Mouse (Mus musculus) MEL (cell line): ENCODE results near the gene Inpp5k. TPM values are rescaled to one million over a fixed set of nuclear protein-coding genes. Genes with fewer than 3 reads are reported as not detected.

Source experiments
- DNase-seq: peaks from one replicate; pipeline ENCODE4 v3.0.0; 2011; ENCODE audit warnings: low read depth, low spot score
- H3K27ac ChIP-seq: 2 replicates; pipeline ENCODE4 v1.5.1; 2012; ENCODE audit warnings: low read depth, mild to moderate bottlenecking, control low read depth, low read length, moderate library complexity; ENCODE audit not compliant: control insufficient read depth
- H3K27me3 ChIP-seq, 2 experiments: fragments of 150-350 bp in 1 of 2; sonication (generic) in 1 of 2; 2 replicates each; pipeline ENCODE4 v1.6.1; 2012; ENCODE audit warnings: low read length in 2 of 2, mild to moderate bottlenecking in 2 of 2, improper control_type of control experiment in 1 of 2, moderate library complexity in 1 of 2; ENCODE audit not compliant: insufficient read depth in 2 of 2, control insufficient read depth in 1 of 2
- H3K36me3 ChIP-seq, 2 experiments: 2 replicates each; pipeline ENCODE4 v1.6.1; 2012 to 2014; ENCODE audit warnings: low read length in 2 of 2, improper control_type of control experiment in 1 of 2, inconsistent platforms in 1 of 2, mild to moderate bottlenecking in 1 of 2; ENCODE audit not compliant: insufficient read depth in 2 of 2, control insufficient read depth in 1 of 2
- H3K4me1 ChIP-seq, 2 experiments: fragments of 150-350 bp in 1 of 2; sonication (generic) in 1 of 2; 2 replicates each; pipeline ENCODE4 v1.6.1; 2012; ENCODE audit warnings: low read length in 2 of 2, improper control_type of control experiment in 1 of 2, mild to moderate bottlenecking in 1 of 2; ENCODE audit not compliant: insufficient read depth in 2 of 2, control insufficient read depth in 1 of 2
- H3K4me3 ChIP-seq, 2 experiments: fragments of 150-350 bp in 1 of 2; sonication (generic) in 1 of 2; 2 replicates each; pipeline ENCODE4 v1.5.1; 2012; ENCODE audit warnings: low read depth in 2 of 2, low read length in 2 of 2, mild to moderate bottlenecking in 2 of 2, moderate library complexity in 2 of 2, control low read depth in 1 of 2, improper control_type of control experiment in 1 of 2; ENCODE audit not compliant: control insufficient read depth in 1 of 2, insufficient read depth in 1 of 2
- H3K79me2 ChIP-seq: 2 replicates; pipeline ENCODE4 v1.6.1; 2012; ENCODE audit warnings: mild to moderate bottlenecking, low read length, moderate library complexity; ENCODE audit not compliant: control insufficient read depth, poor library complexity, insufficient read depth
- H3K9ac ChIP-seq: 2 replicates; pipeline ENCODE4 v1.6.1; 2012; ENCODE audit warnings: low read depth, mild to moderate bottlenecking, control low read depth, low read length, moderate library complexity; ENCODE audit not compliant: control insufficient read depth, poor library complexity, severe bottlenecking
- H3K9me3 ChIP-seq: fragments of 150-350 bp; sonication (generic); replicated peaks from 2 replicates; pipeline ENCODE4 v1.6.1; 2012; ENCODE audit warnings: mild to moderate bottlenecking, low read length, improper control_type of control experiment, moderate library complexity; ENCODE audit not compliant: insufficient read depth
- ETS1 ChIP-seq: IDR thresholded peaks from 2 replicates; pipeline ENCODE4 v1.6.1; 2012; ENCODE audit warnings: low read depth, mild to moderate bottlenecking, inconsistent platforms, low read length, improper control_type of control experiment, moderate library complexity
- GABPA ChIP-seq: IDR thresholded peaks from 2 replicates; pipeline ENCODE4 v1.6.1; 2012; ENCODE audit warnings: low read depth, mild to moderate bottlenecking, inconsistent platforms, low read length, improper control_type of control experiment, moderate library complexity
- HCFC1 ChIP-seq: IDR thresholded peaks from 2 replicates; pipeline ENCODE4 v1.6.1; 2012; ENCODE audit warnings: low read depth, mild to moderate bottlenecking, inconsistent platforms, low read length, improper control_type of control experiment, moderate library complexity
- KAT2A ChIP-seq: conservative IDR thresholded peaks from 2 replicates; pipeline ENCODE4 v1.6.1; 2012; ENCODE audit warnings: low read depth, low read length, improper control_type of control experiment, inconsistent platforms
- MAFK ChIP-seq: IDR thresholded peaks from 2 replicates; pipeline ENCODE4 v1.6.1; 2011; ENCODE audit warnings: low read depth, mild to moderate bottlenecking, low read length, improper control_type of control experiment, borderline replicate concordance
- NRF1 ChIP-seq: IDR thresholded peaks from 2 replicates; pipeline ENCODE4 v1.6.1; 2014; ENCODE audit warnings: low read depth, mild to moderate bottlenecking, inconsistent platforms, low read length, improper control_type of control experiment, moderate library complexity; ENCODE audit not compliant: poor library complexity, insufficient read depth, severe bottlenecking
- POLR2A ChIP-seq, 2 experiments: IDR thresholded peaks; 2 replicates each; pipeline ENCODE4 v1.6.1; 2011 to 2012; ENCODE audit warnings: low read length in 2 of 2, mild to moderate bottlenecking in 2 of 2, control low read depth in 1 of 2, improper control_type of control experiment in 1 of 2, low read depth in 1 of 2, moderate library complexity in 1 of 2; ENCODE audit not compliant: control insufficient read depth in 1 of 2, insufficient read depth in 1 of 2, poor library complexity in 1 of 2
- TCF12 ChIP-seq: IDR thresholded peaks from 2 replicates; pipeline ENCODE4 v1.6.1; 2014; ENCODE audit warnings: low read depth, mild to moderate bottlenecking, inconsistent platforms, low read length, improper control_type of control experiment, moderate library complexity
- USF2 ChIP-seq, 2 experiments: IDR thresholded peaks; 2 replicates each; pipeline ENCODE4 v1.6.1; 2011 to 2012; ENCODE audit warnings: improper control_type of control experiment in 2 of 2, low read length in 2 of 2, borderline replicate concordance in 1 of 2, inconsistent platforms in 1 of 2, low read depth in 1 of 2, mild to moderate bottlenecking in 1 of 2; ENCODE audit not compliant: insufficient read depth in 1 of 2
- ZKSCAN1 ChIP-seq: IDR thresholded peaks from 2 replicates; pipeline ENCODE4 v1.6.1; 2012; ENCODE audit warnings: low read depth, mild to moderate bottlenecking, inconsistent platforms, low read length, improper control_type of control experiment, moderate library complexity
- polyA plus RNA-seq, 2 experiments: library from polyadenylated mRNA; stranded (reverse) in 1 of 2; unstranded in 1 of 2; fragments of >175 nt in 1 of 2; fragments of >200 nt in 1 of 2; gene quantifications; 2 replicates each; pipeline versions ENCODE4 v1.2.1 to v1.2.4; 2012; ENCODE audit warnings: low replicate concordance in 2 of 2, low read depth in 1 of 2; ENCODE audit not compliant: insufficient read length in 2 of 2, insufficient read depth in 1 of 2, missing spikeins in 1 of 2
- total RNA-seq: library from RNA; depleted of rRNA; stranded (reverse); fragments of 300-350 nt; gene quantifications from 2 replicates; pipeline ENCODE4 v1.2.3, GENCODE M21; 2012

Inpp5k gene
- total and polyA plus RNA-seq, 3 experiments = 15.2 to 28.7 TPM; not detected in 1

- H3K9ac ChIP-seq = no peak overlapping the region
- peaks cover 0 to 8% of the 10 kb centered on the region in 2 experiments; a peak in 2 of 4 replicates for H3K36me3 ChIP-seq
- no peaks in the 10 kb centered on the region for H3K27me3 ChIP-seq
- H3K79me2 ChIP-seq = no peaks in the 10 kb centered on the region
- no peak overlapping the region for H3K27ac ChIP-seq
- TF ChIP-seq GABPA (no peak), MAFK (no peak), TCF12 (no peak), ZKSCAN1 (no peak), KAT2A (no peak), USF2 (IDR thresholded peaks at IDR 0.05; ENCODE audit: borderline replicate concordance in 1 of 2, insufficient read depth in 1 of 2, low read depth in 1 of 2, low read length in 2 of 2) (no peak), NRF1 (no peak), HCFC1 (no peak)
- no peaks in the 10 kb centered on the region for H3K4me1 ChIP-seq
- H3K4me3 ChIP-seq = no peak overlapping the region
- no peaks in the 10 kb centered on the region for H3K9me3 ChIP-seq
- no peak for DNase-seq
Measured at GRCm38 (mm10) chr11:75662131-75662530, 31.3 kb downstream of the Inpp5k start.

GRCm38 (mm10) chr11:75666296-75666695 is 35.5 kb downstream of the Inpp5k start:
- H3K36me3 ChIP-seq = peaks cover 0 to 5% of the 10 kb centered on the region in 2 experiments; a peak in 2 of 4 replicates
- H3K4me1 ChIP-seq = no peaks in the 10 kb centered on the region; a peak in 1 of 4 replicates

GRCm38 (mm10) chr11:75668621-75669020 is 37.8 kb downstream of the Inpp5k start:
- Histone ChIP-seq H3K4me3 (no peak overlapping the region), H3K9me3 (no peaks in the 10 kb centered on the region), H3K27me3 (no peaks in the 10 kb centered on the region)
- DNase-seq = peak; percentile 62
- TF ChIP-seq ETS1 = no peak
- TF ChIP-seq, all 39 proteins: peak for 0
- no peaks in the 10 kb centered on the region; a peak in 1 of 4 replicates for H3K4me1 ChIP-seq
- no peak overlapping the region for H3K27ac ChIP-seq
- H3K36me3 ChIP-seq = peaks cover 0 to 3% of the 10 kb centered on the region in 2 experiments; a peak in 1 of 4 replicates
- H3K9ac ChIP-seq = no peak overlapping the region
- no peaks in the 10 kb centered on the region for H3K79me2 ChIP-seq

More at GRCm38 (mm10) chr11:75666296-75666695, 35.5 kb downstream of the Inpp5k start:
- Histone ChIP-seq H3K4me3 (no peak overlapping the region), H3K27ac (no peak overlapping the region), H3K79me2 (no peaks in the 10 kb centered on the region), H3K9me3 (no peaks in the 10 kb centered on the region), H3K9ac (no peak overlapping the region), H3K27me3 (no peaks in the 10 kb centered on the region)
- TF ChIP-seq MAFK (peak; percentile 83; the same call in 1 of the 2 replicates), POLR2A (IDR thresholded peaks at IDR 0.05; ENCODE audit: control insufficient read depth in 1 of 2, insufficient read depth in 1 of 2, low read depth in 1 of 2, low read length in 2 of 2, poor library complexity in 1 of 2) (no peak)
- no peak for DNase-seq
